Mouse (Mus musculus) WW6 (cell line): ENCODE measurements at regions not wholly inside any gene's neighbourhood (a gene's known extent, or its start where the extent isn't known, plus 50 kb on each side); places are given as distances from the start of the nearest gene placed in this dataset.
"Not testable (repeated sequence)": the region's sequence is repeated elsewhere in the genome, so short reads cannot be mapped to it uniquely, and the experiment has no call there.

Source experiments
- DNase-seq: peaks from one replicate; pipeline ENCODE4 v3.0.0-alpha.2; 2013; ENCODE audit warnings: low read depth, low spot score

DNA sequence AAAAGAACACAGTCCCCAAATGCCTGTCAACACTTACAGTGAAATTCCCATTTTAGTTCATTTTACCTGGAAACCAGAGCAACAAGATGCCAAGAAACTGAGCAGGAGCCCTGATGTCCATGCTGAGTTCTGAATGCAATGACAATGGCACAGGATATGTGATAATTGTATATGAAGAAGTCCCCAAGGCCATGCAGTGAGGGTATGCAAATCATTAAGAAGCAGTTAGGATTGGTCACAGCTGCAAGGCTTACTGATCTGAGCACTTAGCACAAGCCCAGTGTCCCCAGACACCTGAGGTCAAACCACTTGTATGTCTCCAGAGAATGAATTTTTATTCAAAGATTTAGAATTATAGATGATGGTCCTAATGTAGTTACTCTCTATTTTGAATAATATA lies 419.0 kb upstream of the Tacstd2 start:
- DNase-seq, result not testable (repeated sequence)

DNA sequence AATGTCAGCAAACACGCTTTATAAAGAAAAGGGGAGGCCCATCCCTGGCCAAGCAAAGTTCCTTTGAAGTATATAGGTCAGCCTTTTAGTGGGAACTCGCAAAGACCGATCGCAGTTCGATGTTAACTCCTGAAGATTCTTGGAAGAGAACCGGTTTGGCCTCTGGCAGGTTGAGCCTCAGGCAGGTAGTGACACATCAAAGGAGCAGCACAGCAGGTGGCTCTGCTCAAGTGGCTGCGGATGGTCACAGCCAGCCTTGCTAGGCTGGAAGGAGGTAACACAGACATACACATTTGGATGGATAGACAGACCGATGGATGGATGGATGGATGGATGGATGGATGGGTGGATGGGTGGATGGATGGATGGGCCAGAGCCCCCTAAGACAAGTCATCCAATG lies 395.9 kb upstream of the Tacstd2 start:
- not testable (repeated sequence) for DNase-seq

DNA sequence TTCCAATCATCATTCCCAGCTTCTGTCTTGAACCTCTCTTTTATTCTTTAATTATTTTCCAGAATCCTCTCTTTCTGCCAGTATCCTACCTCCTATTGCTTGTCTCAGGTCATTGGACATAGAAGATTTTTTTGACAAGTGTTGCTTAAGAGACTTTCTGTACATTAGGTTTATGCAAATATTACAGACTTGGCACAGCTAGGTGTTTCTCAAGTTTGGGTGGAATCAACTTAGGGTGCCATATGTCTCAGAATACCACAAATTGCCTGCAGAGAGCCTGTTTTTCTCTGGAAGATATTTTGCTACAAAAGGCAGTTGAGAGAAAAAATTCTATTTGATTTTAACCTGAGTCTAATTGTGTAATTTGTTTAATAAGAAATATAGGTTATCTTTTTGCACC lies 386.9 kb upstream of the Tacstd2 start:
- DNase-seq, result no peak

DNA sequence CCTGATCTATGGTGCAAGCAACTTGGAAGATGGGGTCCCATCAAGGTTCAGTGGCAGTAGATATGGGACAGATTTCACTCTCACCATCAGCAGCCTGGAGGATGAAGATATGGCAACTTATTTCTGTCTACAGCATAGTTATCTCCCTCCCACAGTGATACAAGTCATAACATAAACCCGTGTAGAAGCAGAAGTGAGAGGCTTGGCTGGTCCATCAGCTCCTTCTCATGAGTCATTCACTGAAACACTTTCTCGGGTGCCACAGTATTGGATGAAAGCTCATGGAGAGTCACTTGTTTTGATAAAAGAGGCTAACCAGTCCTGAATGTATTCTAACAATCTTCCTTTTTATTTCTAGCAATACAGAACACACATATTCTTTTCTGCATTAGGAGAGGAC lies 378.3 kb upstream of the Tacstd2 start:
- no peak for DNase-seq

DNA sequence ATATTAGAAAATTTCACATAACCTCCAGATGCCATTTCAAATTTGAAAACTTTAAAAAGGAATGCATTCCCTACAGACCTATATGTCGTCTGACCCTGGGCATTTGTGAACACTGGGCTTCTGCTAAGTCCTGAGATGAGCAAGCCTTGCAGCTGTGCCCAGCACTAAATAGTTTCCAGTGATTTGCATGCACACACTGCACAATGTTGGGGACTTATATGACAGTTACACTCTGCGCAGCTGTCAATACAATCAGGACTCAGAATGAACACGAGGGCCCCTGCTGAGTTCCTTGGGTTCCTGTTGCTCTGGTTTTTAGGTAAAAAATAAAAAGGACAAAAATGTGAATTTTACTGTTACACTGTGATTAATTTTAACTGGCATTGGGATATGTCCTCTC lies 377.7 kb upstream of the Tacstd2 start:
- DNase-seq, result no peak

DNA sequence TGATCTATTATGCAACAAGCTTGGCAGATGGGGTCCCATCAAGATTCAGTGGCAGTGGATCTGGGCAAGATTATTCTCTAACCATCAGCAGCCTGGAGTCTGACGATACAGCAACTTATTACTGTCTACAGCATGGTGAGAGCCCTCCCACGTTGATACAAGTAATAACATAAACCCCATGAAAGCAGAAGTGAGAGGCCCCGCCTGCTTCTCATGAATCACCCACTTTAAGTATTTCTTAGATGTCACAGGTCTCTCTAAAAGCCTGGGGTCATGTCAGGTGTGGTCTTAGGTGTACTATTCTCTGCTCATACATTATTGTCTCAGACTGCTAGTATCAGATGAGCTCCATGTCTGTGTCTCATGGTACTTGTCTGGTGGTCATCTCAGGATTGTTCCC lies 360.9 kb upstream of the Tacstd2 start:
- DNase-seq, result no peak

DNA sequence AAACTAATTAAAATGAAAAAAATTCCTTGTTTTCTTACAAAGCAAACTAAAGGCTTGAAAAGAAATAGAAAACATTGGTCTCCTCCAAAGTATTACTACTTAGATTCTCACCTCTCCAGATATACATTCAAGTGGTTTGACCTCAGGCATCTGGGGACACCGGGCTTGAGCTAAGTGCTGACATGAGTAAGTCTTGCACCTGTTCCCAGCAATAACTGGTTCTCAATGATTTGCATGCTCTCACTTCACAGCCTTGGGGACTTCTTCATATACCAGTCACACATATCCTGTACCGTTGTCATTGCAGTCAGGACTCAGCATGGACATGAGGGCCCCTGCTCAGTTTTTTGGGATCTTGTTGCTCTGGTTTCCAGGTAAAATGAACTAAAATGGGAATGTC lies 360.3 kb upstream of the Tacstd2 start:
- DNase-seq, result no peak

DNA sequence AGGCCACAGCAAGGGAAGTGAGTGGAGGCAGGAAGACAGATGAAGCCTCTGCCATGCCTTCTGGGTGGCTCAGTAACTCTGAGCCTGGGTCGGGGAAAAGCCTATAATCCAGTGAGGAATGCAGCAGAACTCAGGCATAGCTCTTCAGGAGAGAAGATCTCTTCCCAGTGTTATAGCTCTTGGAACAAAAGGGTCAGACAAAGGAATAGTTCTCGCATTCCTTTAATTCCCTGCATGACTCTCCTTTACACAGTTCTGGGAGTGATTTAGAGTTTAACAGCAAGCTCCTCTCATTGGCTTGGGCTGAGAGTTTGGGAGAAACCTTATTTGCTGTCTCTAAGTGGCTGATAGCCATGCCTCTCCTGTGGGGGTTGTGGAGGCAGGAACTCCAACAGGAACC lies 352.0 kb upstream of the Tacstd2 start:
- DNase-seq, result no peak

DNA sequence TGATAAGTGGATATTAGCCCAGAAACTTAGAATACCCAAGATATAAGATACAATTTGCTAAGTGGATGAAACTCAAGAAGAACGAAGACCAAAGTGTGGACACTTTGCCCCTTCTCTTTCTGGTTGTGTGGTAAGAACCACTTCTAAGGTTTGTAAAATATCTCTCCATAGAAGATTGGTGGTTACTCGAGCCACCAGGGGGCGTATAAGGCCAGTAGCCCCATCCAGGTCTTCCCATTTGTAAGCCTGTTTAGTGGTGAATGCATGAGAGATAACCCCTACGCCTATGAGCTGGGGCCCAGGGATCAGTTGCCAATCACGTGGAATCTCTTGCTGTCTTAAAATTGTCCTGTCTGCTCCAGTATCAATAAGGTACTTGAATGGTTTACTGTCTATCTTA lies 349.3 kb upstream of the Tacstd2 start:
- DNase-seq, result no peak

DNA sequence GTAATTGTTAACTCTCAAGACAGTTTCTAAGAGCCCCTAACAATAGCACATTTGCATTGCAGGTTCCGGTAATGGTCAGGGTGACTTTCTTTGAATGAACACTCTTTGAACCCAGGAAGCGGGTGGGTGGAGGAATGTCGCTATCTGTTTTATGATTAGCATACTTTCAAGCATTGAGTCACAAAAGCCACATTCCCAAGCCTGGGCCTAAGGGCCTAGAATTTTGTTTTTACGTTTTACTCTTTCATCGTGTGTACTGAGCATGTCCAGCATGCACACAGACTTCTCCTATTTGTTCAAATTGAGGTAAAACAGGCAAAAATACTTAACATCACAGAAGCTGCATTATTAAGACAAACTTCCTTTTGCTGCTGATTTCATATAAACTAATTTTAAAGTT lies 345.9 kb upstream of the Tacstd2 start:
- DNase-seq, result not testable (repeated sequence)

DNA sequence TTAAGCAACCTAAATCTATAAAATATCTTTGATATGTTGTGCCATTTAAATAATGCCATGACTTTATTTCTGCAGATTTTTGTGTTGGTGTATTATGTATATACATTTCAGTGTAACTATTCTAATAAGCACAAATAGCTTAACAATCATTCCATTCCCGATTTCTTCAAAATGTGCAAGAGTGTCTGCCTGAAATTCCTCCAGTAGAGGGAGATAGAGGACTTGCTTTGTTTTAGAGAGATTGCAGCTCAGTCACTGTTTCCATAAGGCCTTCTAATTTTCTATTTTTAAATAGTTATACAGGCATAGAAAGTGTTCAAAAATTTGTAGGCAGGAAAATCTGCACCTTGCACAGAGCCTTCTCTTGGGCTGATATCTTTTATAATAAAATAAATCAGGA lies 322.3 kb upstream of the Tacstd2 start:
- DNase-seq, result not testable (repeated sequence)

DNA sequence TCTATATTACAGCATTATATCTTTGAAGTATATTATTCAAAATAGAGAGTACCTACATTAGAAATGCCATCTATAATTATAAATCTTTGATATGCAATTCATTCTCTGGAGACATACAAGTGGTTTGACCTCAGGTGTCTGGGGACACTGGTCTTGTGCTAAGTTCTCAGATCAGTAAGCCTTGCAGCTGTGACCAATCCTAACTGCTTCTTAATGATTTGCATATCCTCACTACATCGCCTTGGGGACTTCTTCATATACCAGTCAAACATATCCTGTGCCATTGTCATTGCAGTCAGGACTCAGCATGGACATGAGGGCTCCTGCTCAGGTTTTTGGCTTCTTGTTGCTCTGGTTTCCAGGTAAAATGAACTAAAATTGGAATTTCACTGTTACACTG lies 303.9 kb upstream of the Tacstd2 start:
- DNase-seq, result not testable (repeated sequence)

DNA sequence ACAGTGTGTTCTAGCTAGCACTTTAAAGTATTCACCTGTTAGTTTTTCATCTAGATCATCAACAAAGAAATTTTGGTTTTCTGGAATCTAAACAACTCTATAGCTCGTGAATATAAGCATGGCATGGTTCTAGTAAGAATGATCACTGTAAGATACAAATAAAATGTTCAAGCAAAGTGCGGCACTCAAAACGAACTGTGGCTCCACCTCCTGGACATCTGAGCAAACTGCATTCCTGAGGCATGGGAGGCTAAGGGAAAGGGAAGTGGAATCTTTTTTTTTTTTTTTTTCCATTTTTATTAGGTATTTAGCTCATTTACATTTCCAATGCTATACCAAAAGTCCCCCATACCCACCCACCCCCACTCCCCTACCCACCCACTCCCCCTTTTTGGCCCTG lies 276.9 kb upstream of the Tacstd2 start:
- DNase-seq, result peak; percentile 18

DNA sequence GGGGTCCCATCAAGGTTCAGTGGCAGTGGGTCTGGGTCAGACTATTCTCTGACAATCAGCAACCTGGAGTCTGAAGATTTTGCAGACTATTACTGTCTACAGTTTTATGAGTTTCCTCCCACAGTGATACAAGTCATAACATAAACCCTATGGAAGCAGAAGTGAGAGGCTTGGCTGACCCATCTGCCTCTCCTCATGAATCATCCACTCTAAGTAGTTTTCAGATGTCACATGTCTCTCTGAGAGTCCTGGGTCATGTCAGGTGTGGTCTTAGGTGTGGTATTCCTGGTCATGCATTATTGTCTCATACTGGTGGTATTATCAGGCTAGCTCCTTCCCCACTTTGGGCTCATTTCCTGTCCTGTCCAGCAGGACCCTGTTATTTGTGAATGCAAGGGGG lies 255.8 kb upstream of the Tacstd2 start:
- no peak for DNase-seq

DNA sequence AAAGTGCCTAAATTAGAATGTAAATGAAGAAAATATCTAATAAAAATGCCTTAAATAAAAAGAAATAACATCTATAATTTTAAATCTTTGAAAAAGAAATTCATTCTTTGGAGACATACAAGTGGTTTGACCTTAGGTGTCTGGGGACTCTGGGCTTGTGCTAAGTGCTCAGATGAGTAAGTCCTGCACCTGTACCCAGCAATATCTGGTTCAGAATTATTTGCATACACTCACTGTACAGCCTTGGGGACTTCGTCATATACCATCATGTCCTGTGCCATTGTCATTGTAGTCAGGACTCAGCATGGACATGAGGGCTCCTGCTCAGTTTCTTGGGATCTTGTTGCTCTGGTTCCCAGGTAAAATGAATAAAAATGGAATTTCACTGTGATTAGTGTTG lies 255.1 kb upstream of the Tacstd2 start:
- DNase-seq, result no peak

DNA sequence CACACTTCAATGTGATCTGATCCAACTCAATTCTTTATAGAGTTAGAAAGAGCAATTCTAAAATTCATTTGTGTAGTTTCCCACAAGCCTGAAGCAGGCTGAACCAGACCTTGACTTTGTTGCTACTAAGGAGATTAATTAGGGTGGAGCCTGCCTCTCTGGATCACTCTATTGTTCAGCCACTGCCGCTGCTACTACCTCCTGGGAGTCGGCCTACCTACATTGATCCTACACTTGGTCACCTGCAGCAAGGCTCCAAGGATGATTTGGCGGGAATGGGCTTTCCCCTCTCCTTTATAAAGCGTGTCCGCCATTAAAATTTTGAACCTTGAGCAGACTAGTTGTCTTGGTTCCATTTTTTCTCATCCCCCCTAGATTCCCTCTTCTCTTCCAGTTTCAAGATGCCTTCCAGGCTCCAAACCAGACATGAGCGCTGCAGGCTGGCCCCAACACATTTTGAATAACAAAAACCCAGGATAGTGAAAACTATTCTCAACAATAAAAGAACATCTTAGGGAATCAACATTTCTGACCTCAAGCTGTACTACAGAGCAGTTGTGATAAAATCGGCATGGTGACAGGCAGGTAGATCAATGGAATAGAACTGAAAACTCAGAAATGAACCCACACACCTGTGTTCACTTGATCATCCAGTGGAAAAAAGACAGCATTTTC lies 251.6 kb upstream of the Tacstd2 start:
- peak; percentile 56 for DNase-seq

DNA sequence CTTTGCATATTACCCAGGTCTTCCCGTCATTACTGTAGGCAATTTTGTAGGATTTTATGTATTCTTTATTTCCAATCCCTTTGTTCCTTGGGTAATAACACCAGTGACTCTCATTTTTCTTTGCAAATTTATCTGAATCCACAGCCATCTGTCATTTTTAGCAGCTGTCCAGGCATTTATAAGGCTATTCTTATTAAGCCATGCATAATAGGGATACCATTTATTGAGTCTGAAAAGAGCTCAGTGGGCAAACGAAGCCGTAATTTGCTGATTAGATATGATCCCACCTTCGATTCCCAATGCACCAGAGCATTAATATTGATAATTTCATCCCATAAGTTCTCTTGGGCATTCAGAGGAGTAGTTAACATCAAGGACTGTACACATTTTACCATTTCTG lies 243.3 kb upstream of the Tacstd2 start:
- DNase-seq, result no peak

DNA sequence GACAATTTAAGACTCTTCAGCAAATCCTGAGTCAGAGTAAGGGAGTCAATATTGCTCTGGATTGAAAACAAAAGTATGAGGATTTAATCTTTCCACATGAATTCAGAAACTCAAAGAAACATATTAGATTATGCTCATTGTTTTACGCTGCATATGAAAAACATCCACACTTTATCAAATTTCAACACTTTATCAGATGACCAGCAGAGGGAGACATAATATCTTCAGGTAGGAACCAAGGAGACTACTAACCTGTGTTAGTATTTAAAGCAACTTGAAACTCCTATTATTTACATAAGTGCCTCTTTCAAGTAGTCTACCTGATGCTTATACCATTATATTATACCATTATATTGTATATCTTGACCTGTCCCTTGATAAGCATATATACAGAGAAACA lies 218.5 kb upstream of the Tacstd2 start:
- DNase-seq, result not testable (repeated sequence)

DNA sequence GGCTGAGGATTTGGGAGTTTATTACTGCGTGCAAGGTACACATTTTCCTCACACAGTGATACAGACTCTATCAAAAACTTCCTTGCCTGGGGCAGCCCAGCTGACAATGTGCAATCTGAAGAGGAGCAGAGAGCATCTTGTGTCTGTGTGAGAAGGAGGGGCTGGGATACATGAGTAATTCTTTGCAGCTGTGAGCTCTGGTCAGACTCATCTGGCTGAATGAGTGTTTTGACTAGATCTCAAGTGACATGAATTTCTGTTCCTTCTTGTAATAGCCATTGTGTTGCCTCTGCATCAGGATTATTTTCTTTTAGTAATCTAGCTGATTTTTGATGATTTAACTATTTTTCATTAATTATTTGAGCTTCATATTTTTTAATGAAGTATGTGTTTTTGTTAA lies 190.0 kb upstream of the Tacstd2 start:
- no peak for DNase-seq

DNA sequence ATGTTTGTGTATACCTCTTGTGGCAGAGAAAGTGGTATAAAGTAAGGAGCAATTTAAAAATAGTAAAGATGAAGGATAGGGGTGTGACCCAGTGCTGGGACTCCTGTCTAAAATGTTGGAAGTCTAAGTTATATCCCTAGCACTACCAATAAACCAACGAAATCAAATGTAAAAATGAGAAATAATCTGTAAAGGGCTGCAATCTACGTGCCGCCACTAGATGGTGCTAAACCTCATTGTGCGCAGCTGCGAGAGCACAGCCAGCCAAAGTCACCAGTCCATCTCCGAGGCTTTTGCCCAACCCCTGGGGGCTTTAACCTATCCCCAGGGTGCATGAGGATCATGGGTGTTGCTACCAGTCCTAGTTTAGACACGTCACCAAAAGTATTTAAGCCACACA lies 163.4 kb upstream of the Tacstd2 start:
- not testable (repeated sequence) for DNase-seq

DNA sequence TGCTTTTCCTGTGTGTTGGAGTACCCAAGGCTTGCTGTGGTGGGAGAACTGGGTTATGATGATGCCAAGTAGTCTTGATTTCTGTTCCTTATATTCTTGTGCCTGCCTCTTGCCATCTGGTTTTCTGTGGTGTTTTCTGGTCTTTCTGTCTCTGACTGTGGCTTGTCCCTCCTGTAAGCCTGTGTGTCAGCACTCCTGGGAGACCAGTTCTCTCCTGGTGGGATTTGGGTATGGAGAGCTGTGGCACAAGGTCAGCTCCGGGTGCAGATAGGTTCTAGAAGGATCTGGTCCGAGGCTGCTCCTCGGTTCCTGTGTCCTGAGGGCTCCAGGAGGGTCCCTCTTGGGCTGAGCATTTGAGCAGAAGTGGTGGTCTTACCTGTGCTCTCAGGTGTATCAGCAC lies 155.4 kb upstream of the Tacstd2 start:
- DNase-seq, result not testable (repeated sequence)

DNA sequence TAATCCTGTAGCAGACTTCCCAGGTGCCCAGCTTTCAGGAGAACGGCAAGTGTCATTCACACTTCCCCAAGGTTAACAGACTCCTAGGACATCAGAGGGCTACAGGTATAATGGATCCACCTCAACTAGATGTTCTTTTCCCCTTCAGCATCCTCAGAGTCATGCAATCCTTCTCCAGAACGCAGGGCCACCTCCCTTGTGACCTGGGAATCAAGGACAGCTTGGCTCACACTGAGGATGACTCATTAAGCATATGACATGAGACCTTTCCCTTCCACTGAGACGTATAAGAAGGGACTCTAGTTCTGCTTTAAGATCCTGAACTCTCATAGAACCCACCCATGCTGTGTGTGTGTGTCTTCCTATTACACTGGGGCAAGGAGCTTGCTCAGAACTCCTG lies 147.5 kb upstream of the Tacstd2 start:
- DNase-seq, result not testable (repeated sequence)

DNA sequence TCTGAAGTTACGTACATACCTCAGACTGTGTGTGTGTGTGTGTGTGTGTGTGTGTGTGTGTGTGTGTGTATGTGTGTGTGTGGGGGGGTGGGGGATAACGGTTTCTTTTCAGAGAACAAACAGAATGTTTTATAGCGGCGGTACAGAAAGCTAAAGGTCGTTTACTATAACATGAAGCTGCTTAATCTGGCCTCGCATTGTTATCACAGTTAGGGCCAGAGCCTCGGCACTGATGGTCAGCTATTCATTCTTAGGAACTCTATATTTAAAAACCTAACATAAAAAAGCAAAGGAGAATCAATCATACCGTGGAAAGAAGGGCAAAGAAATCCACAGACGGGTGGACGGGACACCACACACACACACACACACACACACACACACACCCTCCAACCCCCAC lies 146.0 kb upstream of the Tacstd2 start:
- not testable (repeated sequence) for DNase-seq

DNA sequence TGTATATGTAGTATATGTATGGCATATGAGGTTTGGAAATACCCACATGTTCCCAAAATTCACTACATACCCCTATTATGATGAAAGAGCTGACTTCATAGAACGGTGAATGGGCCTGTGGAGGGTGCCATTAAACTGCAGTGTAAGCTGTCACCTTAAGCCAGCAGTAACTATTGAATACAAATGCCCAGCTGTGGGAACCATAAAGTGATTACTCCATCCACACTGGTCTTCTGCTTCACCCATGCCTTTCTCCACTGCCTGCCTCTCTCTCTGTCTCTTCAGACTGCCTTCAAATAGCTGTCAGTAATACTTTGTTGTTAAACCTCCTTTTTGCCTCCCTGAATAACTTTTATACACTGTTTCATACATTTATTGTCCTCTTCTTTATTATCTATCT lies 143.5 kb upstream of the Tacstd2 start:
- not testable (repeated sequence) for DNase-seq
